Comparison of ENCODE assay signal across 8 mouse cellular contexts in the genomic region with DNA sequence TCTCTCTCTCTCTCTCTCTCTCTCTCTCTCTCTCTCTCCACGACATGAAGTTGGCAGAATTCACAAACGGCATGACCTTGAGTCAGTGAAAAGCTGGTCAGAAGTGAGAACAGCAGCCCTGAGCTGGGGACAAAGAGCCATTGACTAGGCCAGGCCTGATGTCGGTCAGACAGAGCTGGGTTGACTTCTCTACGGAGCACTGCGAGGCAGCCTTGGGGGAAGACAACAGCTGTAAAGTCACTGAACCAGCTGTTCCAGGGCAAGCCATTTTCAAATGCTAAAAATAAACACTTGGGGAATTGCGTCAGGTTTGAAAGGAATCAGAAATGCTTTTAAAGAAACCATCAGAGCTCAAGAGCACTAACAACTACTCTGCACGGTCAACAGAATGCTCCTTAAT. TPM values are rescaled to one million over a fixed set of nuclear protein-coding genes. Genes with fewer than 3 reads are reported as not detected.
A peak's percentile ranks its signal among the peaks of the same experiment; 100 is the strongest.
DNase-seq lines count a peak whose midpoint lies in the region; ATAC-seq lines count a peak whose summit lies in the region.

No protein-coding gene starts in this region.

- H3K4me1 ChIP-seq in brown adipose tissue, adult 24 weeks (ENCODE audit: control insufficient read depth, insufficient read depth, insufficient read length, low read length) = peaks cover 38% of the 10 kb centered on the region
- H3K4me1 ChIP-seq in heart, embryonic 15.5 days (replicated peaks) = peaks cover 64% of the 10 kb centered on the region
- peaks cover 34% of the 10 kb centered on the region for H3K4me1 ChIP-seq in forebrain, embryonic 15.5 days

- peak overlapping the region; percentile 85 for H3K27ac ChIP-seq in brown adipose tissue, adult 24 weeks (replicated peaks; ENCODE audit: low read depth, low read length)
- H3K27ac ChIP-seq in heart, embryonic 15.5 days = peak overlapping the region; percentile 80
- H3K27ac ChIP-seq in forebrain, embryonic 15.5 days (replicated peaks) = no peak overlapping the region

- peak; percentile 59 for DNase-seq in layer of hippocampus, adult 9-11 months
- DNase-seq in layer of hippocampus, postnatal 25 days (ENCODE audit: extremely low spot score in 1 of 2, low spot score in 1 of 2) = no peak
- peak; percentile 74 for DNase-seq in lung, postnatal 36 days
- DNase-seq in right cerebral cortex, postnatal 25 days = no peak

- H3K9ac ChIP-seq in heart, embryonic 15.5 days = no peak overlapping the region
- H3K9ac ChIP-seq in forebrain, embryonic 15.5 days (replicated peaks) = no peak overlapping the region

- no peaks in the 10 kb centered on the region for H3K9me3 ChIP-seq in heart, embryonic 15.5 days (replicated peaks)
- no peaks in the 10 kb centered on the region for H3K9me3 ChIP-seq in forebrain, embryonic 15.5 days

- no peaks in the 10 kb centered on the region for H3K27me3 ChIP-seq in heart, embryonic 15.5 days
- H3K27me3 ChIP-seq in forebrain, embryonic 15.5 days = no peaks in the 10 kb centered on the region

- H3K4me2 ChIP-seq in heart, embryonic 15.5 days = 0 out of 2 replicates have a peak overlapping the region, but pooled peaks have one; percentile 11
- no peak overlapping the region for H3K4me2 ChIP-seq in forebrain, embryonic 15.5 days (replicated peaks)

- ATAC-seq in heart, embryonic 15.5 days (replicated peaks; ENCODE audit: insufficient number of reproducible peaks, insufficient read depth, low FRiP score, low read depth) = 0 out of 2 replicates have a peak, but pooled peaks have one; percentile 20
- ATAC-seq in forebrain, embryonic 15.5 days (replicated peaks) = no peak
- ATAC-seq in cerebellum, adult (ENCODE audit: insufficient number of reproducible peaks, low FRiP score, low TSS enrichment) = no peak

- H3K36me3 ChIP-seq in heart, embryonic 15.5 days = no peaks in the 10 kb centered on the region
- H3K36me3 ChIP-seq in forebrain, embryonic 15.5 days = no peaks in the 10 kb centered on the region

- no peak overlapping the region for H3K4me3 ChIP-seq in brown adipose tissue, adult 24 weeks (ENCODE audit: insufficient read depth, low read depth, low read length)
- no peak overlapping the region for H3K4me3 ChIP-seq in heart, embryonic 15.5 days
- H3K4me3 ChIP-seq in forebrain, embryonic 15.5 days = no peak overlapping the region

- WGBS in heart, embryonic 15.5 days = 30% methylated on average over 7 of the region's 7 CpGs
- 77% methylated on average over 7 of the region's 7 CpGs for WGBS in forebrain, embryonic 15.5 days

RNA-seq across cellular contexts. Expression of a gene that starts 13.2 kb away (rescaled TPM):
- total RNA-seq in layer of hippocampus, postnatal 25 days (2021) = 10 to 100 TPM; 91.2 to 92.7 TPM
- 50.9 and 52.2 TPM in 2 replicates for polyA plus RNA-seq in brown adipose tissue, adult 24 weeks (2012; ENCODE audit: insufficient read depth, insufficient read length, missing spikeins)
- polyA plus RNA-seq in heart, embryonic 15.5 days (2015; fragmentation: Nextera tagmentation; extraction: Ambion mirVana) = 14.9 and 17.3 TPM in 2 replicates
- 23.4 and 24.6 TPM in 2 replicates for polyA plus RNA-seq in forebrain, embryonic 15.5 days (2015; fragmentation: Nextera tagmentation; extraction: Ambion mirVana)

RNA-seq across cellular contexts. Expression of a gene that starts 58.4 kb away (rescaled TPM):
- total RNA-seq in layer of hippocampus, postnatal 25 days (2021) = 10 to 100 TPM; 30.0 to 38.5 TPM
- 20.3 and 20.9 TPM in 2 replicates for polyA plus RNA-seq in brown adipose tissue, adult 24 weeks (2012; ENCODE audit: insufficient read depth, insufficient read length, missing spikeins)
- polyA plus RNA-seq in heart, embryonic 15.5 days (2015; fragmentation: Nextera tagmentation; extraction: Ambion mirVana) = 31.2 and 33.7 TPM in 2 replicates
- 55.7 and 60.0 TPM in 2 replicates for polyA plus RNA-seq in forebrain, embryonic 15.5 days (2015; fragmentation: Nextera tagmentation; extraction: Ambion mirVana)

Comparison
In these comparisons a context has a peak if more than half of its experiments do, and no peak if none do; other contexts are left out.
1. DNase-seq: peak in layer of hippocampus, adult 9-11 months (single experiment) and lung, postnatal 36 days (single experiment); none in layer of hippocampus, postnatal 25 days (0 of 2) and right cerebral cortex, postnatal 25 days (single experiment).